Mouse (Mus musculus) stomach, embryonic 16.5 days (tissue): ENCODE data around the gene Zfc3h1. TPM values are rescaled to one million over a fixed set of nuclear protein-coding genes. Genes with fewer than 3 reads are reported as not detected.

ENCODE experiments used
- ATAC-seq: fragments of 200-750 bp; cut with Nextera tagmentation; 2 replicates; pipeline ENCODE4 v1.8.0; 2017; ENCODE audit warnings: moderate number of reproducible peaks, moderate TSS enrichment; ENCODE audit not compliant: insufficient read depth, low FRiP score
- H3K27ac ChIP-seq: fragments of 300-500 bp; sonication (generic); 2 replicates; pipeline ENCODE4 v1.5.1; 2014; ENCODE audit warnings: low read length
- H3K27me3 ChIP-seq: fragments of 300-500 bp; sonication (generic); 2 replicates; pipeline ENCODE4 v1.6.1; 2014; ENCODE audit warnings: low read length, control low read depth, mixed read lengths; ENCODE audit not compliant: control insufficient read depth, insufficient read depth
- H3K36me3 ChIP-seq: fragments of 300-500 bp; sonication (generic); 2 replicates; pipeline ENCODE4 v1.6.1; 2014; ENCODE audit warnings: low read length; ENCODE audit not compliant: control insufficient read depth, insufficient read depth
- H3K4me1 ChIP-seq: fragments of 300-500 bp; sonication (generic); 2 replicates; pipeline ENCODE4 v1.6.1; 2014; ENCODE audit warnings: low read length, control low read depth, mixed read lengths; ENCODE audit not compliant: control insufficient read depth, insufficient read depth
- H3K4me2 ChIP-seq: fragments of 300-500 bp; sonication (generic); 2 replicates; pipeline ENCODE4 v1.6.1; 2014; ENCODE audit warnings: low read depth, low read length, mixed read lengths
- H3K4me3 ChIP-seq: fragments of 300-500 bp; sonication (generic); replicated peaks from 2 replicates; pipeline ENCODE4 v1.5.1; 2014; ENCODE audit warnings: mild to moderate bottlenecking, low read length
- H3K9ac ChIP-seq: fragments of 300-500 bp; sonication (generic); 2 replicates; pipeline ENCODE4 v1.6.1; 2014; ENCODE audit warnings: low read length
- H3K9me3 ChIP-seq: fragments of 300-500 bp; sonication (generic); replicated peaks from 2 replicates; pipeline ENCODE4 v1.6.1; 2016; ENCODE audit warnings: low read length, control low read depth; ENCODE audit not compliant: control insufficient read depth
- WGBS: fragments of 180-500 bp; shearing (Covaris S2); extraction: QIAGEN DNeasy Blood & Tissue Kit; methylation state at CpG from one replicate; pipeline ENCODE4 v1.1.7; 2014; 5-methylcytosine and 5-hydroxymethylcytosine counted together
- polyA plus RNA-seq: library from polyadenylated mRNA; unstranded; fragments of >200 nt; fragmentation: Nextera tagmentation; extraction: Ambion mirVana; gene quantifications from 2 replicates; pipeline ENCODE4 v1.2.1, GENCODE M21; 2015

Gene Zfc3h1
- polyA plus RNA-seq, 1 experiment from 2014 or later = 20.5 TPM

DNA sequence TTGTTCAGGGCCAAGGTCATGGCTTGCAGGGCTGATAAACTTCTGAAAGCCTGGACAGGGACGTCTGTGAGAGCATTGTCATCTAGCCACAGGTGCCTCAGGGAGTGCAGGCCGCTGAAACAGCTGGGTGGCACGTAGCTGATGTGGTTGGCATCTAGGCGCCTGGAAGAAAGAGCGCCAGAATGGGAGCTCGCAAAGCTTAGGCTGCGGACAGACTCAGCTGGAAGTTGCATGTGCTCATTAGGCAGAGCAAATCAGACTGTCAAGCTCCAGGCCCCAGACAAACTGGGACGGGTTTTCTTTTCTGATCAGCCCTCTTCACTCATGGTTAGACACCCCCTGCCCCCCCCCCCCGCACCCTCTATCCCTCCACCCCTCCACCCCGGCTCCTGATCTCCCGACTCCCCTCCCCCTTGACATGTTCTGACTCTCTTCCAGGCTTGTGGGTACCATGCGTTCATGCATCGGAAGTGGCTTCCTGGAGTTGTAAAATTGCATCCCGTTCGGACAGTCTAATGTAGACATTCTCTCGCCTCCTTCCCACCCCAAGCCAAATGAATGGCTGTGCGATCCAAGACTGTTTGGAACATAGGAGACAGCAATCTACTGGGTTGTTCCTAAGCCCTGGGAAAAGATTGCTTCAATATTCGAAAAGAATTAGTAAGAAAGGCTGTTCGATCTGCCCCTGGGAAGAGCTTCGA lies 93.8 kb downstream of the Zfc3h1 start:
- WGBS = 19% methylated on average over 20 of the region's 20 CpGs
- ATAC-seq = no peak
- Histone ChIP-seq H3K9me3 (no peaks in the 10 kb centered on the region), H3K36me3 (no peaks in the 10 kb centered on the region), H3K27me3 (no peaks in the 10 kb centered on the region), H3K4me1 (0 out of 2 replicates have a peak, but pooled peaks cover 3% of the 10 kb centered on the region), H3K27ac (no peak overlapping the region), H3K4me3 (peak overlapping the region; percentile 3), H3K4me2 (peak overlapping the region; percentile 45), H3K9ac (no peak overlapping the region; the same call in 1 of the 2 replicates)

Other genes starting within 250 kb of the Zfc3h1 start
- gene Tph2, start 199.9 kb upstream of the Zfc3h1 start, polyA plus RNA-seq = 0.05 TPM in 1 of 2 replicates, not detected in the other
- 43.4 and 49.5 TPM in 2 replicates for gene Tbc1d15, start 133.5 kb upstream of the Zfc3h1 start, polyA plus RNA-seq
- 3.6 and 4.2 TPM in 2 replicates for gene Rab21, start 69.4 kb upstream of the Zfc3h1 start, polyA plus RNA-seq
- gene Tmem19, start 22.5 kb upstream of the Zfc3h1 start, polyA plus RNA-seq = 28.5 and 33.7 TPM in 2 replicates
- 21.3 and 24.1 TPM in 2 replicates for gene Thap2, start 516 bp upstream of the Zfc3h1 start, polyA plus RNA-seq
- gene A930009A15Rik, start 185.0 kb downstream of the Zfc3h1 start, polyA plus RNA-seq = not detected in 2 replicates
- 4.4 and 4.8 TPM in 2 replicates for gene Lgr5, start 202.8 kb downstream of the Zfc3h1 start, polyA plus RNA-seq